ENCODE assay signal across 14 mouse cellular contexts in the genomic region with DNA sequence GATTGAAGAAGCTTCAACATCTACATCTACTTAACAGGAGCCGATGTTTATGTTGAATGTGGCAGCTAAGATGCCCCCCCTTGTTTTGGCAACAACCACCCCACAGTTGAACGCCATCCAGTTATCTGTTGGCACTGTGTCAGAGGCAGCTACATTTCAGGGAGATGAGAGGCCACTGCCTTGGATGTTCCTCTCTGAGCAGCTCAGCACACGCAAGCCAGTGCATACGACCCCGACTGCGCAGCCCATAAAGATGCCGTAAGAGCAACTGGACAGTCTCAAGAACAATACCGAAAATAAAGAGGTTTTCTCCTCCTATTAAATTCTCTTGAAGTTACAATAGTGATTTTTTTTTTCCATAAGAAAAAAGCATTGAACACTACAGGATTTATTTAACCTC. TPM values are rescaled to one million over a fixed set of nuclear protein-coding genes. Genes with fewer than 3 reads are reported as not detected.
DNase-seq lines count a peak whose midpoint lies in the region; ATAC-seq and TF ChIP-seq lines count a peak whose summit lies in the region.
"Had no signal": no experiment of that assay in that cellular context is flagged by ENCODE, and none has a peak within 500 bp of the region (broad histone marks: within the 10 kb centered on the region; RNA-seq: fewer than 3 reads in every experiment).

No protein-coding gene starts in this region.

- peak; percentile 36 for DNase-seq in forebrain, embryonic 14.5 days (ENCODE audit: low spot score)
- DNase-seq in forebrain, embryonic 11.5 days (ENCODE audit: low spot score) = no peak
- peak; percentile 80 for DNase-seq in lung, embryonic 14.5 days
- no peak for DNase-seq in lung, adult 2 months
- peak; percentile 25 for DNase-seq in brain, adult 2 months (ENCODE audit: low read depth, low spot score)
- DNase-seq in limb, embryonic 11.5 days (ENCODE audit: low spot score) = peak; percentile 32
- no peak for DNase-seq in thymus, adult 18-20 months
- DNase-seq: adrenal gland, postnatal 14 days; heart, adult 2 months; layer of hippocampus, postnatal 36 days had no signal

- no peak overlapping the region for H3K4me2 ChIP-seq in forebrain, embryonic 14.5 days (ENCODE audit: low read length)
- no peak overlapping the region for H3K4me2 ChIP-seq in forebrain, embryonic 11.5 days (ENCODE audit: low read depth, low read length, severe bottlenecking)
- 0 out of 2 replicates have a peak overlapping the region, but pooled peaks have one; percentile 3 for H3K4me2 ChIP-seq in lung, embryonic 14.5 days
- H3K4me2 ChIP-seq in limb, embryonic 11.5 days (ENCODE audit: low read depth, severe bottlenecking) = no peak overlapping the region
- H3K4me2 ChIP-seq: liver, embryonic 12.5 days; midbrain, embryonic 12.5 days had no signal

- no peak for TF ChIP-seq CTCF in lung, embryonic 14.5 days (IDR thresholded peaks at IDR 0.05; ENCODE audit: low read depth)
- no peak for TF ChIP-seq CTCF in lung, adult 2 months (IDR thresholded peaks at IDR 0.05; ENCODE audit: insufficient read depth, low read length)

- no peaks in the 10 kb centered on the region for H3K27me3 ChIP-seq in forebrain, embryonic 14.5 days (replicated peaks; ENCODE audit: control insufficient read depth, insufficient read depth, low read length)
- H3K27me3 ChIP-seq in forebrain, embryonic 11.5 days (ENCODE audit: control insufficient read depth, insufficient read depth, low read length) = no peaks in the 10 kb centered on the region
- no peaks in the 10 kb centered on the region for H3K27me3 ChIP-seq in lung, embryonic 14.5 days (ENCODE audit: insufficient read depth, low read length)
- H3K27me3 ChIP-seq in limb, embryonic 11.5 days (ENCODE audit: control insufficient read depth, insufficient read depth, low read length) = no peaks in the 10 kb centered on the region
- H3K27me3 ChIP-seq: liver, embryonic 12.5 days; midbrain, embryonic 12.5 days; Patski had no signal

- H3K9me3 ChIP-seq in forebrain, embryonic 14.5 days (replicated peaks; ENCODE audit: control insufficient read depth, low read length) = no peaks in the 10 kb centered on the region
- H3K9me3 ChIP-seq in forebrain, embryonic 11.5 days (ENCODE audit: control insufficient read depth, low read length) = no peaks in the 10 kb centered on the region
- H3K9me3 ChIP-seq in lung, embryonic 14.5 days (ENCODE audit: low read depth, low read length) = no peaks in the 10 kb centered on the region
- no peaks in the 10 kb centered on the region for H3K9me3 ChIP-seq in limb, embryonic 11.5 days (ENCODE audit: control insufficient read depth, low read length)
- H3K9me3 ChIP-seq: liver, embryonic 12.5 days; midbrain, embryonic 12.5 days had no signal

- ATAC-seq in forebrain, embryonic 14.5 days = peak; percentile 15; the same call in 1 of the 2 replicates
- no peak for ATAC-seq in forebrain, embryonic 11.5 days (replicated peaks; ENCODE audit: low FRiP score)
- ATAC-seq in lung, embryonic 14.5 days (ENCODE audit: insufficient read depth) = peak; percentile 76; the same call in 1 of the 2 replicates
- ATAC-seq in limb, embryonic 11.5 days (ENCODE audit: insufficient number of reproducible peaks, low FRiP score, low TSS enrichment, low read depth) = peak; percentile 56; the same call in 1 of the 2 replicates
- no peak for ATAC-seq in megakaryocyte progenitor cell, adult 5-6 weeks (replicated peaks; ENCODE audit: poor library complexity)
- ATAC-seq: liver, embryonic 12.5 days; Patski had no signal

- no peak overlapping the region for H3K27ac ChIP-seq in forebrain, embryonic 14.5 days (ENCODE audit: low read depth, low read length)
- no peak overlapping the region for H3K27ac ChIP-seq in forebrain, embryonic 11.5 days (ENCODE audit: low read depth, low read length)
- H3K27ac ChIP-seq in lung, embryonic 14.5 days (ENCODE audit: low read depth) = peak overlapping the region; percentile 25; the same call in 1 of the 2 replicates
- peak overlapping the region; percentile 70 for H3K27ac ChIP-seq in limb, embryonic 11.5 days (replicated peaks; ENCODE audit: low read depth, low read length)
- H3K27ac ChIP-seq: heart, adult 2 months; liver, embryonic 12.5 days; midbrain, embryonic 12.5 days had no signal

- no peak overlapping the region for H3K9ac ChIP-seq in forebrain, embryonic 14.5 days (ENCODE audit: low read length)
- no peak overlapping the region for H3K9ac ChIP-seq in forebrain, embryonic 11.5 days (ENCODE audit: low read length)
- H3K9ac ChIP-seq in lung, embryonic 14.5 days = no peak overlapping the region
- H3K9ac ChIP-seq in limb, embryonic 11.5 days (ENCODE audit: low read length) = no peak overlapping the region
- H3K9ac ChIP-seq: liver, embryonic 12.5 days; midbrain, embryonic 12.5 days had no signal

- WGBS in forebrain, embryonic 14.5 days = 75% methylated on average over 8 of the region's 8 CpGs
- WGBS in forebrain, embryonic 11.5 days = 93% methylated on average over 8 of the region's 8 CpGs
- WGBS in lung, embryonic 14.5 days = 49% methylated on average over 8 of the region's 8 CpGs
- 74% methylated on average over 8 of the region's 8 CpGs for WGBS in lung, adult 2 months
- WGBS in limb, embryonic 11.5 days = 63% methylated on average over 8 of the region's 8 CpGs

- no peak for TF ChIP-seq POLR2A in lung, adult 2 months (IDR thresholded peaks at IDR 0.05; ENCODE audit: borderline replicate concordance, extremely low read depth, low read depth, low read length)

- H3K4me3 ChIP-seq in forebrain, embryonic 14.5 days (ENCODE audit: low read depth, low read length) = no peak overlapping the region
- H3K4me3 ChIP-seq in forebrain, embryonic 11.5 days (ENCODE audit: low read depth, low read length) = no peak overlapping the region
- no peak overlapping the region for H3K4me3 ChIP-seq in lung, embryonic 14.5 days (ENCODE audit: low read depth, low read length)
- H3K4me3 ChIP-seq in lung, adult 2 months (replicated peaks; ENCODE audit: extremely low read depth, low read depth, low read length) = no peak overlapping the region
- H3K4me3 ChIP-seq in limb, embryonic 11.5 days (ENCODE audit: low read depth, low read length) = no peak overlapping the region
- H3K4me3 ChIP-seq: heart, adult 2 months; liver, embryonic 12.5 days; midbrain, embryonic 12.5 days had no signal

- H3K4me1 ChIP-seq in forebrain, embryonic 14.5 days (ENCODE audit: control insufficient read depth, insufficient read depth, low read length) = peaks cover 3% of the 10 kb centered on the region; the same call in 1 of the 2 replicates
- no peaks in the 10 kb centered on the region for H3K4me1 ChIP-seq in forebrain, embryonic 11.5 days (replicated peaks; ENCODE audit: control insufficient read depth, insufficient read depth, low read length)
- 0 out of 2 replicates have a peak, but pooled peaks cover 3% of the 10 kb centered on the region for H3K4me1 ChIP-seq in lung, embryonic 14.5 days (ENCODE audit: insufficient read depth)
- no peaks in the 10 kb centered on the region for H3K4me1 ChIP-seq in lung, adult 2 months (ENCODE audit: control insufficient read depth, insufficient read depth, low read length)
- H3K4me1 ChIP-seq in limb, embryonic 11.5 days (ENCODE audit: control insufficient read depth, insufficient read depth, low read length) = peaks cover 16% of the 10 kb centered on the region; the same call in 1 of the 2 replicates
- H3K4me1 ChIP-seq: liver, embryonic 12.5 days had no signal

- H3K36me3 ChIP-seq in forebrain, embryonic 14.5 days (ENCODE audit: control insufficient read depth, insufficient read depth, low read length) = 0 out of 2 replicates have a peak, but pooled peaks cover 7% of the 10 kb centered on the region
- H3K36me3 ChIP-seq in forebrain, embryonic 11.5 days (ENCODE audit: control insufficient read depth, insufficient read depth, low read length) = no peaks in the 10 kb centered on the region
- H3K36me3 ChIP-seq in lung, embryonic 14.5 days (ENCODE audit: insufficient read depth) = no peaks in the 10 kb centered on the region
- no peaks in the 10 kb centered on the region for H3K36me3 ChIP-seq in limb, embryonic 11.5 days (ENCODE audit: control insufficient read depth, insufficient read depth, low read length)
- H3K36me3 ChIP-seq: midbrain, embryonic 12.5 days had no signal

RNA-seq across cellular contexts. Expression of gene Mlh3, which starts 5.9 kb away (rescaled TPM):
- 9.0 and 11.1 TPM in 2 replicates for polyA plus RNA-seq in forebrain, embryonic 14.5 days (2014; fragmentation: Nextera tagmentation; extraction: Ambion mirVana)
- 8.7 and 9.8 TPM in 2 replicates for polyA plus RNA-seq in forebrain, embryonic 11.5 days (2014; fragmentation: Nextera tagmentation; extraction: Ambion mirVana)
- 8.8 and 10.2 TPM in 2 replicates for polyA plus RNA-seq in lung, embryonic 14.5 days (2014; fragmentation: Nextera tagmentation; extraction: Ambion mirVana)
- 3.7 and 5.5 TPM in 2 replicates for polyA plus RNA-seq in lung, adult 2 months (2012; rRNA removed)
- 9.5 and 10.3 TPM in 2 replicates for polyA plus RNA-seq in limb, embryonic 11.5 days (2014; fragmentation: Nextera tagmentation; extraction: Ambion mirVana)
- total RNA-seq in megakaryocyte progenitor cell, adult 5-6 weeks (2015) = 5.6 and 7.9 TPM in 2 replicates
- 7.9 and 9.7 TPM in 2 replicates for total RNA-seq in megakaryocyte progenitor cell, adult 5-6 weeks (2017)

RNA-seq across cellular contexts. Expression of gene Acyp1, which starts 23.7 kb away (rescaled TPM):
- polyA plus RNA-seq in forebrain, embryonic 14.5 days (2014; fragmentation: Nextera tagmentation; extraction: Ambion mirVana) = 60.3 and 65.9 TPM in 2 replicates
- polyA plus RNA-seq in forebrain, embryonic 11.5 days (2014; fragmentation: Nextera tagmentation; extraction: Ambion mirVana) = 53.6 and 61.9 TPM in 2 replicates
- polyA plus RNA-seq in lung, embryonic 14.5 days (2014; fragmentation: Nextera tagmentation; extraction: Ambion mirVana) = 37.6 and 42.7 TPM in 2 replicates
- polyA plus RNA-seq in lung, adult 2 months (2012; rRNA removed) = 6.3 and 8.7 TPM in 2 replicates
- polyA plus RNA-seq in limb, embryonic 11.5 days (2014; fragmentation: Nextera tagmentation; extraction: Ambion mirVana) = 55.1 and 62.3 TPM in 2 replicates
- total RNA-seq in megakaryocyte progenitor cell, adult 5-6 weeks (2015) = 52.4 and 52.8 TPM in 2 replicates
- 40.4 and 54.5 TPM in 2 replicates for total RNA-seq in megakaryocyte progenitor cell, adult 5-6 weeks (2017)

RNA-seq across cellular contexts. Expression of gene Zc2hc1c, which starts 23.9 kb away (rescaled TPM):
- polyA plus RNA-seq in forebrain, embryonic 14.5 days (2014; fragmentation: Nextera tagmentation; extraction: Ambion mirVana) = 0.95 and 1.4 TPM in 2 replicates
- 1.2 and 1.8 TPM in 2 replicates for polyA plus RNA-seq in forebrain, embryonic 11.5 days (2014; fragmentation: Nextera tagmentation; extraction: Ambion mirVana)
- polyA plus RNA-seq in lung, embryonic 14.5 days (2014; fragmentation: Nextera tagmentation; extraction: Ambion mirVana) = 0.93 and 1.1 TPM in 2 replicates
- polyA plus RNA-seq in lung, adult 2 months (2012; rRNA removed) = 1.5 and 1.7 TPM in 2 replicates
- polyA plus RNA-seq in limb, embryonic 11.5 days (2014; fragmentation: Nextera tagmentation; extraction: Ambion mirVana) = 0.67 and 0.85 TPM in 2 replicates
- not detected in 2 replicates for total RNA-seq in megakaryocyte progenitor cell, adult 5-6 weeks (2015)
- total RNA-seq in megakaryocyte progenitor cell, adult 5-6 weeks (2017) = not detected in 2 replicates

RNA-seq across cellular contexts. Expression of gene Eif2b2, which starts 45.2 kb away (rescaled TPM):
- 95.5 and 102 TPM in 2 replicates for polyA plus RNA-seq in forebrain, embryonic 14.5 days (2014; fragmentation: Nextera tagmentation; extraction: Ambion mirVana)
- polyA plus RNA-seq in forebrain, embryonic 11.5 days (2014; fragmentation: Nextera tagmentation; extraction: Ambion mirVana) = 98.9 and 109 TPM in 2 replicates
- polyA plus RNA-seq in lung, embryonic 14.5 days (2014; fragmentation: Nextera tagmentation; extraction: Ambion mirVana) = 91.4 and 99.9 TPM in 2 replicates
- polyA plus RNA-seq in lung, adult 2 months (2012; rRNA removed) = 92.1 and 92.6 TPM in 2 replicates
- 102 and 103 TPM in 2 replicates for polyA plus RNA-seq in limb, embryonic 11.5 days (2014; fragmentation: Nextera tagmentation; extraction: Ambion mirVana)
- total RNA-seq in megakaryocyte progenitor cell, adult 5-6 weeks (2015) = 30.0 and 32.4 TPM in 2 replicates
- 74.6 and 109 TPM in 2 replicates for total RNA-seq in megakaryocyte progenitor cell, adult 5-6 weeks (2017)

Comparison
In these comparisons a context has a peak if more than half of its experiments do, and no peak if none do; other contexts are left out.
1. ATAC-seq: peak in forebrain, embryonic 14.5 days (single experiment), lung, embryonic 14.5 days (single experiment) and limb, embryonic 11.5 days (single experiment); none in forebrain, embryonic 11.5 days (single experiment) and megakaryocyte progenitor cell, adult 5-6 weeks (single experiment).
2. DNase-seq: peak in forebrain, embryonic 14.5 days (single experiment), lung, embryonic 14.5 days (single experiment), brain, adult 2 months (single experiment) and limb, embryonic 11.5 days (single experiment); none in forebrain, embryonic 11.5 days (single experiment), lung, adult 2 months (single experiment) and thymus, adult 18-20 months (0 of 2).
3. H3K27ac ChIP-seq: peak in lung, embryonic 14.5 days (single experiment) and limb, embryonic 11.5 days (single experiment); none in forebrain, embryonic 14.5 days (single experiment) and forebrain, embryonic 11.5 days (single experiment).